Mouse (Mus musculus) heart, postnatal 10 days (tissue): ENCODE results near the gene Tas2r123. TPM values are rescaled to one million over a fixed set of nuclear protein-coding genes. Genes with fewer than 3 reads are reported as not detected.

Experiments used
- DNase-seq, 2 experiments: peaks; one replicate each; pipeline ENCODE4 v3.0.0; 2021
- intact Hi-C: fragments of 180-260 bp; cut with DNase I; formaldehyde crosslinking; loops from one replicate; pipeline ENCODE4 v1.15.1; 2025
- total RNA-seq, 2 experiments: library from RNA; stranded (reverse); gene quantifications; 2 replicates each; pipeline ENCODE4 v1.2.3; 2021

Gene Tas2r123
- total RNA-seq: not detected

GRCm38 (mm10) chr6:132846842-132847241 is at the start of gene Tas2r123:
Gene Tas2r123, plus strand, starts transcription at chr6:132847142.
- DNase-seq: no peak
- intact Hi-C loops: loop anchor here (10.0 kb wide), 1 partner anchor 52 kb away; no protein-coding TSS in a partner anchor

GRCm38 (mm10) chr6:132802518-132802917 is 44.4 kb upstream of the Tas2r123 start, which contains the start of gene Tas2r117:
Gene Tas2r117, plus strand, starts transcription at chr6:132802818.
- DNase-seq: no peak
- intact Hi-C loops: loop anchor here (10.0 kb wide), 1 partner anchor 152 kb away; the partner anchor contains the start of genes Tas2r129 and Tas2r131

- intact Hi-C loops: no loop called here
Observed at GRCm38 (mm10) chr6:132855138-132855537, 8.2 kb downstream of the Tas2r123 start, which contains the start of gene Tas2r116. Gene Tas2r116, plus strand, starts transcription at chr6:132855438.

GRCm38 (mm10) chr6:132867708-132868107 is 20.8 kb downstream of the Tas2r123 start, which contains the start of gene Tas2r110:
Gene Tas2r110, plus strand, starts transcription at chr6:132868008.
- intact Hi-C loops: no loop called here
- DNase-seq: no peak

More at GRCm38 (mm10) chr6:132855138-132855537, 8.2 kb downstream of the Tas2r123 start, which contains the start of gene Tas2r116:
- no peak for DNase-seq

- no peak for DNase-seq
- intact Hi-C loops: no loop called here
Observed at GRCm38 (mm10) chr6:132892711-132893110, 45.8 kb downstream of the Tas2r123 start, which contains the start of gene Tas2r113. Gene Tas2r113, plus strand, starts transcription at chr6:132893011.

Other genes with a start within 250 kb of the Tas2r123 start
- gene A630073D07Rik, start 195.6 kb upstream of the Tas2r123 start, total RNA-seq: not detected
- gene Tas2r120, start 190.2 kb upstream of the Tas2r123 start, total RNA-seq: not detected
- gene Tas2r121, start 146.1 kb upstream of the Tas2r123 start, total RNA-seq: not detected
- gene Tas2r122, start 135.2 kb upstream of the Tas2r123 start, total RNA-seq: not detected
- gene Tas2r115, start 109.1 kb upstream of the Tas2r123 start, total RNA-seq: not detected
- not detected for gene Tas2r124, start 92.4 kb upstream of the Tas2r123 start, total RNA-seq
- not detected for gene Tas2r102, start 85.0 kb upstream of the Tas2r123 start, total RNA-seq
- gene Tas2r136, start 69.0 kb upstream of the Tas2r123 start, total RNA-seq: not detected
- gene Tas2r117, start 44.3 kb upstream of the Tas2r123 start, total RNA-seq: not detected
- gene Tas2r116, start 8.3 kb downstream of the Tas2r123 start, total RNA-seq: not detected
- gene Tas2r110, start 20.9 kb downstream of the Tas2r123 start, total RNA-seq: not detected
- not detected for gene Tas2r113, start 45.9 kb downstream of the Tas2r123 start, total RNA-seq
- not detected for gene Tas2r125, start 62.5 kb downstream of the Tas2r123 start, total RNA-seq
- not detected for gene Tas2r129, start 104.0 kb downstream of the Tas2r123 start, total RNA-seq
- gene Tas2r131, start 110.8 kb downstream of the Tas2r123 start, total RNA-seq: not detected
- gene Tas2r109, start 133.8 kb downstream of the Tas2r123 start, total RNA-seq: not detected
- gene Tas2r103, start 190.0 kb downstream of the Tas2r123 start, total RNA-seq: not detected
- gene Tas2r140, start 208.7 kb downstream of the Tas2r123 start, total RNA-seq: not detected